Mouse (Mus musculus): ENCODE measurements around the gene Prelid3b.

GRCm38 (mm10) chr2:174446905-174447304, 26.0 kb downstream of the Prelid3b start:
- no peak for TF ChIP-seq CTCF (conservative IDR thresholded peaks at IDR 0.05; ENCODE audit: insufficient read depth, insufficient read length, low read depth, low read length)
- TF ChIP-seq POLR2A (IDR thresholded peaks at IDR 0.05; ENCODE audit: low read depth, low read length): no peak
